ENCODE assay signal across 22 mouse cellular contexts in genomic region chr1:73959758-73960157, GRCm38 (mm10).
A peak's percentile ranks its signal among the peaks of the same experiment; 100 is the strongest.
DNase-seq lines count a peak whose midpoint lies in the region; ATAC-seq and TF ChIP-seq lines count a peak whose summit lies in the region.
"Had no signal": no experiment of that assay in that cellular context is flagged by ENCODE, and none has a peak within 500 bp of the region (broad histone marks: within the 10 kb centered on the region; RNA-seq: fewer than 3 reads in every experiment).

No protein-coding gene starts in this region.

- H3K4me1 ChIP-seq in heart, embryonic 13.5 days: peaks cover 98% of the 10 kb centered on the region
- peaks cover 55% of the 10 kb centered on the region for H3K4me1 ChIP-seq in brown adipose tissue, adult 24 weeks (ENCODE audit: control insufficient read depth, insufficient read depth, insufficient read length, low read length)
- peaks cover 73% of the 10 kb centered on the region for H3K4me1 ChIP-seq in olfactory bulb, adult 2 months (ENCODE audit: control insufficient read depth, insufficient read depth, low read length)

- peak overlapping the region; percentile 80 for H3K4me2 ChIP-seq in heart, embryonic 13.5 days
- H3K4me2 ChIP-seq: hindbrain, embryonic 15.5 days; kidney, embryonic 15.5 days; limb, embryonic 12.5 days had no signal

- ATAC-seq in heart, embryonic 13.5 days (ENCODE audit: extremely low read depth, insufficient number of reproducible peaks, low FRiP score, low TSS enrichment): no peak
- ATAC-seq: forebrain, embryonic 16.5 days; intestine, embryonic 16.5 days; midbrain, embryonic 16.5 days had no signal

- no peaks in the 10 kb centered on the region for H3K9me3 ChIP-seq in heart, embryonic 13.5 days
- H3K9me3 ChIP-seq: hindbrain, embryonic 15.5 days; kidney, embryonic 15.5 days; limb, embryonic 12.5 days had no signal

- H3K9ac ChIP-seq in heart, embryonic 13.5 days: peak overlapping the region; percentile 90
- H3K9ac ChIP-seq: hindbrain, embryonic 15.5 days; kidney, embryonic 15.5 days; limb, embryonic 12.5 days; liver, embryonic 14.5 days had no signal

- intact Hi-C loops in gastrocnemius, adult 2 months (cut with DNase I): loop anchor here (2.0 to 5.0 kb wide), 2 partner anchors 15 to 32 kb away; no protein-coding TSS in a partner anchor
- intact Hi-C loops in heart, postnatal 36 days (cut with DNase I): loop anchor here (2.0 kb wide), 2 partner anchors 15 to 27 kb away; no protein-coding TSS in a partner anchor

- peak overlapping the region; percentile 87 for H3K4me3 ChIP-seq in gastrocnemius, adult 2 months
- peak overlapping the region; percentile 64 for H3K4me3 ChIP-seq in heart, embryonic 13.5 days
- H3K4me3 ChIP-seq in brown adipose tissue, adult 24 weeks (ENCODE audit: insufficient read depth, low read depth, low read length): no peak overlapping the region
- no peak overlapping the region for H3K4me3 ChIP-seq in olfactory bulb, adult 2 months (ENCODE audit: insufficient read depth, low read depth, low read length)
- H3K4me3 ChIP-seq: hindbrain, embryonic 15.5 days; kidney, embryonic 15.5 days; limb, embryonic 12.5 days had no signal

- DNase-seq in gastrocnemius, adult 2 months: no peak
- no peak for DNase-seq in gastrocnemius, adult 18-20 months (ENCODE audit: low spot score)
- DNase-seq in heart, postnatal 36 days: no peak
- no peak for DNase-seq in natural killer cell, adult 2 months (ENCODE audit: low spot score in 2 of 2)
- DNase-seq in liver: no peak
- DNase-seq: adrenal gland, postnatal 14 days; cerebellum, adult 11 months; cerebellum, postnatal 14 days; kidney, postnatal 4 days; lung, postnatal 10 days; retina, postnatal 1 day; thymus, postnatal 14 days had no signal

- 44% methylated on average over 10 of the region's 10 CpGs for WGBS in heart, embryonic 13.5 days
- WGBS in olfactory bulb, adult 2 months: 73% methylated on average over 10 of the region's 10 CpGs

- H3K27me3 ChIP-seq in heart, embryonic 13.5 days (replicated peaks): no peaks in the 10 kb centered on the region
- H3K27me3 ChIP-seq: hindbrain, embryonic 15.5 days; kidney, embryonic 15.5 days; limb, embryonic 12.5 days had no signal

- TF ChIP-seq POLR2A in olfactory bulb, adult 2 months (IDR thresholded peaks at IDR 0.05; ENCODE audit: insufficient read depth, low read depth, low read length): no peak

- peak overlapping the region; percentile 99 for H3K27ac ChIP-seq in gastrocnemius, adult 2 months
- H3K27ac ChIP-seq in heart, embryonic 13.5 days (replicated peaks): peak overlapping the region; percentile 92
- H3K27ac ChIP-seq in brown adipose tissue, adult 24 weeks (replicated peaks; ENCODE audit: low read depth, low read length): 0 out of 2 replicates have a peak overlapping the region, but pooled peaks have one; percentile 12
- H3K27ac ChIP-seq in olfactory bulb, adult 2 months (ENCODE audit: insufficient read depth, low read depth, low read length): 0 out of 2 replicates have a peak overlapping the region, but pooled peaks have one; percentile 29
- H3K27ac ChIP-seq: hindbrain, embryonic 15.5 days; kidney, embryonic 15.5 days; limb, embryonic 12.5 days; liver, embryonic 14.5 days had no signal

- no peak for TF ChIP-seq CTCF in gastrocnemius, adult 2 months (IDR thresholded peaks at IDR 0.05)
- no peak for TF ChIP-seq CTCF in olfactory bulb, adult 2 months (IDR thresholded peaks at IDR 0.05; ENCODE audit: insufficient read depth, low read depth, low read length)

- H3K36me3 ChIP-seq in heart, embryonic 13.5 days: peaks cover 29% of the 10 kb centered on the region
- H3K36me3 ChIP-seq: hindbrain, embryonic 15.5 days had no signal

Comparison
In these comparisons a context has a peak if more than half of its experiments do, and no peak if none do; other contexts are left out.
1. H3K27ac ChIP-seq: peak in every context shown above with its lines; median percentile 99 in gastrocnemius, adult 2 months; 92 in heart, embryonic 13.5 days; 29 in olfactory bulb, adult 2 months; 12 in brown adipose tissue, adult 24 weeks.
2. H3K4me3 ChIP-seq: peak in gastrocnemius, adult 2 months (single experiment) and heart, embryonic 13.5 days (single experiment); none in brown adipose tissue, adult 24 weeks (single experiment) and olfactory bulb, adult 2 months (single experiment).